Mouse (Mus musculus) E14TG2a.4 (cell line): Measurements from ENCODE around the gene Gm49425.

ENCODE experiments used
- CTCF ChIP-seq: conservative IDR thresholded peaks from 2 replicates; pipeline ENCODE4 v1.5.1; 2014; ENCODE audit warnings: low read length
- NANOG ChIP-seq: IDR thresholded peaks from 2 replicates; pipeline ENCODE4 v1.6.1; 2014; ENCODE audit warnings: borderline replicate concordance, low read length, mixed read lengths
- POU5F1 ChIP-seq: IDR thresholded peaks from 2 replicates; pipeline ENCODE4 v1.6.1; 2014; ENCODE audit warnings: low read length, borderline replicate concordance

DNA sequence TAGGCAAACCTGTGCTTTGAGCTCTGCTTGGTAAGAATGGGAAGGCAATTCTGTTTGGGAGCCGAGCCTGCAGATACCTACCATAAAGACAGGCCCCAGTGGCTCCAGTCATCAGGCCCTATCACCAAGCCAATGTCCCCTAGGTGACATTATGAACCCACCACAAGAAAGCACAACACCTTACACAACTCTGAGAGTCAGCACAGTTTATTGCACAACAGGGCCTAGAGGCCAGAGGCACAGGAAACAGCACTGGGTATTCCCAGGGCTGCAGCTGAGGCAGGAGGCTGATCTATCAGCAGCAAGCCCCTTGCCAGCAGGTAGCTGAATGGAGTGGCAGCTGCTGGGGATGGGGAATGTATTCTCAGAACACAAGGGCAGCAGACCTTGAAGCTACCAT, 32.1 kb downstream of the Gm49425 start:
- TF ChIP-seq CTCF (no peak), NANOG (no peak), POU5F1 (no peak)
